Mouse (Mus musculus): ENCODE results near the gene Slc8b1. TPM values are rescaled to one million over a fixed set of nuclear protein-coding genes. Genes with fewer than 3 reads are reported as not detected.

Gene Slc8b1
- polyA plus RNA-seq (2016; fragmentation: Nextera tagmentation; extraction: Ambion mirVana) = 4.4 and 5.8 TPM in 2 replicates

DNA sequence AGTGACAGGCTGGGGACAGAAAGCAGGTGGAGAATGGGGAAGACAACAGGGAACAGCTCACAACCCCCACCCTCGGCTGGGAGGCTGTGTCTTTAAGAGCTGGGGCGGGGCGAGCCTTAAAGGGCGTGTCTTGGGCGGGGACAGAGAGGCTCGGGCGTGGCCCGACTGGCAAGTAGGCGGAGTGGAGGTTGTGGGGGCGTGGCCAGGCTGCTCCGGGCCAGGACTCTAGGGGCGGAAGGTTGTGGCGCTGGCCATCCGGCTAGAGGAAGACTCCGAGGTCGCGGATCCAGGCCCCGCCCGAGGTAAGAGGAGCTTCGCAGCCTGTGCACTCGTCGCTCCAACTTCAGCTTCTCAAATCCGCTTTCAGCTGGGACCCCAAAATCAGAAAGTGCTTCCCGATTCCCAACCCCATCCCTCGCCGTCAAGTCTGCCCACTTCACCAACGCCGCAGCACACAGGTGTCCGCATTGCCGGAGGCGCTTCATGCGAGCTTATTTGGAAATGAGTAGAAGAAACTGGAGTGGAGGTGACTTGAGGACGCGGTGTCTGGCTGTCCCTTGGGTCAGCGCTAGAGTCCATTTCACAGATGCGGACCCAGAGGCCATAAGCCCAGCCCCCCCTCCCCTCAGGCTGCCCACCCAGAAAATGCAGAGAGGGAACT is at the start of gene Slc8b1:
Slc8b1 (plus strand) TSS at position 187 of the 661 bp plus-strand sequence.
- peaks cover 19% of the 10 kb centered on the region for H3K27me3 ChIP-seq (ENCODE audit: insufficient read depth, poor library complexity, severe bottlenecking)
- H3K4me3 ChIP-seq = peak within 1 kb of the TSS; percentile 57
- no peaks in the 10 kb centered on the region for H3K36me3 ChIP-seq
- WGBS = 1% methylated on average over 36 of the region's 36 CpGs
- DNase-seq (ENCODE audit: low spot score) = peak; percentile 95
- peaks cover 51% of the 10 kb centered on the region for H3K4me1 ChIP-seq (replicated peaks)
- peaks cover 5% of the 10 kb centered on the region for H3K9me3 ChIP-seq
- peak within 1 kb of the TSS; percentile 82 for H3K27ac ChIP-seq

DNA sequence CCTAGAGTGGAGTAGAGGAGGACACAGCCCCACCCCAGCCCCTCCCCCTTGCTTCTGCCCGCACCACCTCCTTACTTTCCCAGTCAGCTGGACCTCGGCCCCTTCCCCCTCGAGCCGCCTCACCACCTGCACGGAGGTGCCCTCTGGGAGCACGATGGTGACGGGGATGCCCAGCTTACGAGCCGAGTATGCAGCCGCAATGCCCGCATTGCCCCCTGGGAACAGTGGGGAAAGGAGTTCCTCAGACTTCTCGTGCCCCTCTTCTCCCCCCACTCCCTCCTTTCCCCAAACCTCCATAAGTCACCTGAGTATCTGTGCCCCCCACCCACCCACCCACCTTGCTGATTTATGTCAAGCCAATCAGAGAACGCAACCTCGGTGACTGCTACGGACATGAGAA is 49.1 kb upstream of the Slc8b1 start:
- DNase-seq (ENCODE audit: low spot score) = no peak
- H3K27me3 ChIP-seq (ENCODE audit: insufficient read depth, poor library complexity, severe bottlenecking) = peaks cover 39% of the 10 kb centered on the region
- 0 out of 2 replicates have a peak, but pooled peaks cover 2% of the 10 kb centered on the region for H3K9me3 ChIP-seq
- no peaks in the 10 kb centered on the region for H3K36me3 ChIP-seq
- peaks cover 8% of the 10 kb centered on the region for H3K4me1 ChIP-seq (replicated peaks)
- H3K27ac ChIP-seq = no peak overlapping the region
- H3K4me3 ChIP-seq = no peak overlapping the region
- WGBS = 79% methylated on average over 15 of the region's 15 CpGs

DNA sequence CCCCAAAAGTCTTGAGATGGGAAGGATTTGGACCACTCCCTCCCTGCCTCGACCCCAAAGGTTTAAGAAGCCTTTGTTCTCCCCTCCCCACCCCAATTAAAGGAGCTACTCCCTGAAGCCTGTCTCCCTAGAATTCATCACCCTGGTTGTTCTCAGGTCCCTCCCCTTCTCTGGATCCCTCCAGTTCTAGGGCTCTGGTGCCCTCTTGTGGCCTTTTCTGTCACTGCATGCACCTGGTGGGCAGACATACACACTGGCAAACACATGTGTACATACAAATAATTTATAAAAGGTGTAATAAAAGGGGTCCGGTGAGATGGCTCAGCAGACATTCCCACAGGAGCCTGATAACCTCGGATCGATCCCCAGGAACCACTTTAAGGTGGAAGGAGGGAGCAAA is 46.6 kb upstream of the Slc8b1 start:
- WGBS = 79% methylated on average over 4 of the region's 4 CpGs
- Histone ChIP-seq H3K27ac (no peak overlapping the region), H3K9me3 (0 out of 2 replicates have a peak, but pooled peaks cover 2% of the 10 kb centered on the region), H3K4me3 (no peak overlapping the region), H3K27me3 (ENCODE audit: insufficient read depth, poor library complexity, severe bottlenecking) (peaks cover 32% of the 10 kb centered on the region), H3K4me1 (replicated peaks) (peaks cover 7% of the 10 kb centered on the region), H3K36me3 (no peaks in the 10 kb centered on the region)
- peak; percentile 29 for DNase-seq (ENCODE audit: low spot score)

DNA sequence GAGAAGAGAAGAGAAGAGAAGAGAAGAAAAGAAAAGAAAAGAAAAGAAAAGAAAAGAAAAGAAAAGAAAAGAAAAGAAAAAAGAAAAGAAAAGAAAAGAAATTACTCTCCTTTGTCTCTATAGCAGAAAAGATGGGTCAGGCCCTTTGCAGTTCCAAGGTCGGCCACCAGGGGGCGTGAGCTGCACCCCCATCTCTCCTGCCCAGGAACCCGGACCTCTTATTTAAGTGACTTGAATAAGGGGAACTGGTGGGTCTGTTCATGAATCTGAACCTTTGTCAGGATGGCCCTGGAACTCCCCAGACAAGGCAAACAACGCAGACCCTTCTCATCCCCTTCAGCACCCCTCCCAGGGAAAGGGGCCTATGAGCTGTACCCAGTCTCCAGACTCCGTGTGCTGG is 45.9 kb upstream of the Slc8b1 start:
- Histone ChIP-seq H3K4me3 (no peak overlapping the region), H3K27ac (no peak overlapping the region), H3K9me3 (0 out of 2 replicates have a peak, but pooled peaks cover 2% of the 10 kb centered on the region), H3K27me3 (ENCODE audit: insufficient read depth, poor library complexity, severe bottlenecking) (peaks cover 26% of the 10 kb centered on the region), H3K36me3 (no peaks in the 10 kb centered on the region), H3K4me1 (replicated peaks) (peaks cover 7% of the 10 kb centered on the region)
- 43% methylated on average over 5 of the region's 5 CpGs for WGBS
- no peak for DNase-seq (ENCODE audit: low spot score)

DNA sequence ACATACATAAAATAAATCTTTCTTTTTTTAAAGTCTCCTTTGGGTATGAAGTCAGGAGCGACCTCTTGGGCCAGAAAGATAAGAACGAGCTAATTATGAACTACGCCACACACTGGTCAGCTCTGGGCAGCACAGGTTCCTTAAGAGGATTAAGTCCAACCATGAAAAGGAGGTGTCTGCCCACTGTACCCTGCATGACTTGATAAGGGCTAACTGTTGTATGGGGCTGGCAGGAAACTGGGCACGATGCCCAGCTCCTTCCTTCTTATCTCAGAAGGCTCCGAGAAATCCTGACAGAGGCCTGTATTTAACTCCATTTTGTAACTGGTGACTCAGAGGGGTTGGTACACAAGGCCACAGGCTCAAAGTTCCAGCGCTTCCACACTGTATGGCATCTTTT is 45.1 kb upstream of the Slc8b1 start:
- H3K27me3 ChIP-seq (ENCODE audit: insufficient read depth, poor library complexity, severe bottlenecking) = peaks cover 22% of the 10 kb centered on the region
- 0 out of 2 replicates have a peak, but pooled peaks cover 2% of the 10 kb centered on the region for H3K9me3 ChIP-seq
- no peak for DNase-seq (ENCODE audit: low spot score)

DNA sequence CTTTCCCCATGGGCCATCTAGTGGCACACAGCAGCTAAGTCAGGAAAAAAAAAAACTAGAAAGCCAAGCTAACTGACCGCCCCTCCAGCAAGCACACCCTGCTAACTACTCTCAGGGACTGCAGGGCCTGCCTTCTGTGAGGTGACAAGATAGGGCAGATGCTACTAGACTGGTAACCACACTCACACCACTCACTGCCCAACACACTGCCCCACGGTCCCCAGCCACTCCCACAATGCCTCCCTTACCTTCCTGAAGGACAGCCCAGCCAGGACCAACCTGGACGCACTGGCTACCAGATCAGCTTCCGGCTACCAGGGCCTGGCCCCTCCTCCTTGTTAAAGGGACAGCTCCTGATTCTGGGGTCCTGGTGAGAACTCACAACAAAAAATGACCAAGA is 43.9 kb upstream of the Slc8b1 start:
- peak; percentile 36 for DNase-seq (ENCODE audit: low spot score)
- peak overlapping the region; percentile 39 for H3K4me3 ChIP-seq
- H3K27ac ChIP-seq = peak overlapping the region; percentile 64
- H3K27me3 ChIP-seq (ENCODE audit: insufficient read depth, poor library complexity, severe bottlenecking) = peaks cover 12% of the 10 kb centered on the region
- H3K4me1 ChIP-seq (replicated peaks) = peaks cover 10% of the 10 kb centered on the region; the same call in 1 of the 2 replicates
- 9% methylated on average over 4 of the region's 4 CpGs for WGBS
- 0 out of 2 replicates have a peak, but pooled peaks cover 2% of the 10 kb centered on the region for H3K9me3 ChIP-seq
- H3K36me3 ChIP-seq = no peaks in the 10 kb centered on the region

More for the DNA sequence above, 45.1 kb upstream of the Slc8b1 start:
- Histone ChIP-seq H3K36me3 (no peaks in the 10 kb centered on the region), H3K27ac (no peak overlapping the region), H3K4me1 (replicated peaks) (peaks cover 7% of the 10 kb centered on the region), H3K4me3 (no peak overlapping the region)
- 91% methylated on average over 6 of the region's 6 CpGs for WGBS

DNA sequence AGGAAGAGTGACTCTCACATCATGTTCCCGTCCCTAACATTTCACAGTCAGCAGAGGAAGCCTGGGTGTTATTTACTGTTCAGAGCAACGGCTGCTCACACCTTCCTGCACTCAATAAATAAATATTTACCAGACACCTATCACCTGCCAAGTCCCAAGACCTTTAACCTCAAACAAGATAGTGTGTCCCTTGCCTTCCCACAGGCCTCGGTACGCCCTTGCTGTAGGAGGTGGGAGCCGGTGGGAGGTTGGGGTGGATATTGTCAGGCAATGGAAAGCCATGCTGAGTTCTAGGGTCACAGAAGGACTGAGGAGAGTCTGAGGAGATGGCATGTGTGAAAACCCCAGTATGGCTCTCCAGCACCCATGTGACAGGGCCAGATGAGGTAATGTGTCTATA is 42.6 kb upstream of the Slc8b1 start:
- no peak overlapping the region for H3K4me3 ChIP-seq
- no peaks in the 10 kb centered on the region for H3K27me3 ChIP-seq (ENCODE audit: insufficient read depth, poor library complexity, severe bottlenecking)
- H3K9me3 ChIP-seq = 0 out of 2 replicates have a peak, but pooled peaks cover 2% of the 10 kb centered on the region
- H3K36me3 ChIP-seq = no peaks in the 10 kb centered on the region
- no peak overlapping the region for H3K27ac ChIP-seq
- whole genome bisulfite sequencing = 80% methylated on average over 5 of the region's 5 CpGs
- peaks cover 10% of the 10 kb centered on the region; the same call in 1 of the 2 replicates for H3K4me1 ChIP-seq (replicated peaks)
- DNase-seq (ENCODE audit: low spot score) = no peak

DNA sequence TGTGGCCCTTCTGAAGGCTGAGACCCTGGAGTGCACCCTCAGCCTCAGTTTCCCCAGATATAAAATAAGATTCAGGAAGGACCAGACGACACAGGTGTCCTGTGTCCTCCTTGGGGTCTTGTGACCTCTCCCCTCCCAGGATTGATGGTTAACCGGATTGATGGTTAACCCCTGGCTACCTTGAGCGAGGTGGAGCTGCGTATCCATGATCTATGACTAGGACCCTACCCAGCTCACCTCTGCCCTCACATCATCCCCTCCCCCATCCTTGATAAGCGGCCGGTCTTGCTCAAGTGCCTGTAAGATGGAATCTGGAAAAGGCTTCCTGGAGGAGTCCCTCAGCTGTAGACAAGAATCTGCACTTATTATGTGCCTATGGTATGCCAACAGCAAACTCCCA is 42.1 kb upstream of the Slc8b1 start:
- Histone ChIP-seq H3K27me3 (ENCODE audit: insufficient read depth, poor library complexity, severe bottlenecking) (no peaks in the 10 kb centered on the region), H3K36me3 (no peaks in the 10 kb centered on the region), H3K9me3 (0 out of 2 replicates have a peak, but pooled peaks cover 2% of the 10 kb centered on the region), H3K4me1 (replicated peaks) (peaks cover 10% of the 10 kb centered on the region; the same call in 1 of the 2 replicates), H3K4me3 (no peak overlapping the region), H3K27ac (no peak overlapping the region)
- DNase-seq (ENCODE audit: low spot score) = no peak
- WGBS = 90% methylated on average over 6 of the region's 6 CpGs

DNA sequence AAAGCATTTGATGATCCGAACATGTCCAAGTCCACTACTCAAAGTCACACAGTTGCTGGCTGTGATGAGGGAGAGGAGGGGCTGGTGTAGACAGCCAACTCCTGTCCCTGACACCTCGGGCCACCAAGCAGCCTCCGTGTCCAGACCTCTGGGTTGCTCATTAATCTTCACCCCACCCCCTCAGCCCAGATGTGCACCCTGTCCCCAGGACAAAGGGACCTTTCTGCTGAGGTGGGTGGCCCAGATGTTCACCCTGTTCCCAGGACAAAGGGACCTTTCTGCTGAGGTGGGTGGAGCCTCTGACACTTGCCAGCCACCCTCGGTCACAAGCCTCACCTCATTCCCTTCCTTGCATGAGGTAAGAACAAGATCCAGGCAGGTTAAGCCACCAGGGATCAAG is 39.4 kb upstream of the Slc8b1 start:
- H3K9me3 ChIP-seq = no peaks in the 10 kb centered on the region

DNA sequence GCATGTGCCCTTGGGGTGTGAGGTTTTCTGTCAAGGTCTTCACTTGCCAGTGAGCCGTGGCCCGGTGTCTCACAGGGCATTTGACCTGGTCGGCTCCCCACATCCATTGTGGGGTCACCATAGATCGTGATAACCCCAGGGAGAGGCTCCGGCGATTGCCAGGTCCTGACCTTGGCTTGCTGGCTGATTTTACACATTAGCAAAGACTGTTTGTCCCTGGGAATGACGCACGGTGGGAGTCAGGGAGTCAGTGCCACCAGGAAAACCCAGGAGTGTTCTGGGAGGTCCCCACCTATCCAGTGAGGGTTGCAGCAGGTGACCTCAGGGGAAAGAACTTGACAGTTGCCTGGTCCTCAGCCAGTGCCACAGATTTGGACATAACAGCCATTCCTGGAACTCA is 38.2 kb upstream of the Slc8b1 start, which contains the start of gene Sdsl:
Sdsl (minus strand) TSS at position 41 of the 400 bp plus-strand sequence.
- Histone ChIP-seq H3K27ac (no peak within 1 kb of the TSS), H3K4me1 (replicated peaks) (peaks cover 10% of the 10 kb centered on the region), H3K9me3 (no peaks in the 10 kb centered on the region), H3K4me3 (no peak within 1 kb of the TSS), H3K27me3 (ENCODE audit: insufficient read depth, poor library complexity, severe bottlenecking) (peaks cover 16% of the 10 kb centered on the region; the same call in 1 of the 2 replicates), H3K36me3 (no peaks in the 10 kb centered on the region)
- no peak for DNase-seq (ENCODE audit: low spot score)
- WGBS = 77% methylated on average over 8 of the region's 8 CpGs

More for the DNA sequence above, 39.4 kb upstream of the Slc8b1 start:
- 68% methylated on average over 4 of the region's 4 CpGs for WGBS
- Histone ChIP-seq H3K36me3 (no peaks in the 10 kb centered on the region), H3K4me1 (replicated peaks) (peaks cover 16% of the 10 kb centered on the region), H3K4me3 (no peak overlapping the region), H3K27me3 (ENCODE audit: insufficient read depth, poor library complexity, severe bottlenecking) (peaks cover 5% of the 10 kb centered on the region; the same call in 1 of the 2 replicates), H3K27ac (no peak overlapping the region)
- DNase-seq (ENCODE audit: low spot score) = no peak

DNA sequence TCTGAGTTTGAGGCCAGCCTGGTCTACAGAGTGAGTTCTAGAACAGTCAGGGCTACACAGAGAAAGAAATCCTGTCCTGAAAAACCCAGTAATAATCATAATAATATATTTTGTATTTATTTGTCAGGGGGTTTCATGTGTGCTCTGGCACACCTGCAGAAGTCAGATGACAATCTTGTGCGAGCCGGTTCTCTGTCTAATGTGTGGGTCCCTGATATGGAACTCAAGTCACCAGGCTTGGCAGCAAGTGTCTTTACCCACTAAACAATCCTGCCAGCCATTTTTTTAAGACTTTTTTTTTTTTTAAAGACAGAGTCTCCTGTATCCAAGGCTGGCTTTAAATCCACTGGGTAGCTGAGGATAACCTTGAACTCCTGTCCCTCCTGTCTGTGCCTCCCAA is 37.6 kb upstream of the Slc8b1 start:
- H3K9me3 ChIP-seq = no peaks in the 10 kb centered on the region
- H3K27me3 ChIP-seq (ENCODE audit: insufficient read depth, poor library complexity, severe bottlenecking) = peaks cover 16% of the 10 kb centered on the region; the same call in 1 of the 2 replicates
- WGBS = 94% methylated on average over 2 of the region's 2 CpGs
- H3K36me3 ChIP-seq = no peaks in the 10 kb centered on the region
- H3K27ac ChIP-seq = no peak overlapping the region
- no peak overlapping the region for H3K4me3 ChIP-seq
- H3K4me1 ChIP-seq (replicated peaks) = peaks cover 10% of the 10 kb centered on the region
- DNase-seq (ENCODE audit: low spot score) = no peak

DNA sequence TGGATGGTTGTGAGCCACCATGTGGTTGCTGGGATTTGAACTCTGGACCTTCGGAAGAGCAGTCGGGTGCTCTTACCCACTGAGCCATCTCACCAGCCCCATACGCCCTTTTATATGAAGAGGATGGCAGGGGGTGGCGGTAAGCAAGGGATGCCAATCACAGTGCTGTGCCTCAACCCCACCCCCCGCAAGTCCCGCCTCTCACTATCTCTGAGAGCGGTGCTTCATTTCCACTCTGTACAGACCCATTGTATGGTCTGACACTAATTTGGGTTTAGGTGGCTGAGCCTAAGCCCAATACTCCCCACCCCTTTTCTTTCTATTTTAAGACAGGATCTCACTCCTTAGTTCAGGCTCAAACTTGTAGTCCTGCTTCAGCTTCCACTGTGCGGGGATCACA is 35.1 kb upstream of the Slc8b1 start:
- H3K27me3 ChIP-seq (ENCODE audit: insufficient read depth, poor library complexity, severe bottlenecking) = peaks cover 16% of the 10 kb centered on the region; the same call in 1 of the 2 replicates
- H3K4me3 ChIP-seq = no peak overlapping the region
- no peaks in the 10 kb centered on the region for H3K9me3 ChIP-seq
- no peak for DNase-seq (ENCODE audit: low spot score)
- H3K36me3 ChIP-seq = no peaks in the 10 kb centered on the region
- H3K27ac ChIP-seq = no peak overlapping the region
- H3K4me1 ChIP-seq (replicated peaks) = peaks cover 18% of the 10 kb centered on the region
- WGBS = 54% methylated on average over 8 of the region's 8 CpGs

DNA sequence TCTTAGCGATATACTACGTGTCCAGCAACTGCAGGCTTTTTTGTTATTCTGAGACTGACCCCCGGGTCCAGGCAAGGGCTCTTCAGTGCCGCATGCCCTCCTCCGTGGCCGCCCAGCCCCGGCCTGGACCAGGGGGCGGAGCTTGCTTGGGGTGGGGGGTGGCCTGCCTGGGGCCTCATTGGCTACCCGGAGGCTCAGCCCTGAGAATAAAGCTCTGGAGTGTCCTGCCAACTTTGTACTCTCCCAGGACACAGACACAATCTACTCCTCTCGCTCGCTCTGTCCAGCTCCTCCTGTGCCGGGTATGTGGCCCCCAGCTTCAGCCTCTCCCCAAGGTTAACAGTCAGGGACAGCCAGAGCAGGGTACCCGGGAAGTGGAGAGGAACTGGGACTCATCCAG is 34.7 kb upstream of the Slc8b1 start, which contains the start of gene Sds:
Sds (plus strand) TSS at position 231 of the 400 bp plus-strand sequence.
- WGBS = 16% methylated on average over 13 of the region's 13 CpGs
- Histone ChIP-seq H3K27me3 (ENCODE audit: insufficient read depth, poor library complexity, severe bottlenecking) (peaks cover 16% of the 10 kb centered on the region; the same call in 1 of the 2 replicates), H3K4me1 (replicated peaks) (peaks cover 22% of the 10 kb centered on the region), H3K27ac (no peak within 1 kb of the TSS), H3K9me3 (no peaks in the 10 kb centered on the region), H3K36me3 (no peaks in the 10 kb centered on the region), H3K4me3 (no peak within 1 kb of the TSS)
- peak; percentile 17 for DNase-seq (ENCODE audit: low spot score)

Data from hindbrain, embryonic 10.5 days (tissue).